Mouse (Mus musculus) liver, postnatal 0 days (tissue): ENCODE data around the gene Zfp991.
"Not testable (repeated sequence)": the region's sequence is repeated elsewhere in the genome, so short reads cannot be mapped to it uniquely, and the experiment has no call there.

ENCODE experiments used
- CTCF ChIP-seq: sonication (generic); IDR thresholded peaks from 2 replicates; pipeline ENCODE4 v1.5.1; 2016; ENCODE audit warnings: antibody characterized with exemption, low read depth
- EP300 ChIP-seq: IDR thresholded peaks from 2 replicates; pipeline ENCODE4 v1.6.1; 2016; ENCODE audit warnings: antibody characterized with exemption, low read depth, mild to moderate bottlenecking

- not testable (repeated sequence) for TF ChIP-seq CTCF, EP300
These were observed 49.4 kb downstream of the Zfp991 start for GRCm38 (mm10) chr4:147181141-147181685.
